In the genomic region with DNA sequence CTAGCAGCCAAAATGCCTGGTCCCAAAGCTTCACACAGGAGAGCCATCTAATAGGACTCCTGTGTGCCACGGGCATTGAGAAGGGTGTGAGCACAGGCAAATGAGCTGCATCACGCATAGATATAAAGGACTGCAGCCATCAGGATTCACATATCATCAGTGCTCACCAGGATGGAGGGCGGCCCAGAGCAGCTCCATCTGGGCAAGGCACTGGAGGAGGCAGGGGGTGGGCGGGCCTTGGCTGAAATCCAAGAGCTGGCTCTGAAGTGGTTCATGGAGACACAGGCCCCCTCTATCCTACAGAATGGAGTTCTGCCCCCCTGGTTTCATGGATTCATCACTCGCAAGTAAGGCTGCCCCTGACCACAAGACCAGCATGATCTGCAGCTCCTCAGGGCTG, we compare ENCODE assay signal across 9 mouse cellular contexts. TPM values are rescaled to one million over a fixed set of nuclear protein-coding genes. Genes with fewer than 3 reads are reported as not detected.
DNase-seq lines count a peak whose midpoint lies in the region; ATAC-seq and TF ChIP-seq lines count a peak whose summit lies in the region.
"Had no signal": no experiment of that assay in that cellular context is flagged by ENCODE, and none has a peak within 500 bp of the region (broad histone marks: within the 10 kb centered on the region; RNA-seq: fewer than 3 reads in every experiment).

No protein-coding gene starts in this region.

- ATAC-seq in frontal cortex, adult (ENCODE audit: low TSS enrichment): peak; percentile 62

- intact Hi-C loops in heart, postnatal 14 days (cut with DNase I): no loop called here
- intact Hi-C loops in left cerebral cortex, postnatal 10 days (cut with DNase I): loop anchor here (10.0 kb wide), 1 partner anchor 141 kb away; no protein-coding TSS in a partner anchor

- no peaks in the 10 kb centered on the region for H3K27me3 ChIP-seq in thymus, adult 2 months (ENCODE audit: control insufficient read depth, insufficient read depth, low read length)

- WGBS in thymus, adult 2 months: 88% methylated on average over 5 of the region's 5 CpGs

- peak; percentile 79 for DNase-seq in heart, adult 11 months
- DNase-seq in heart, postnatal 14 days: no peak
- peak; percentile 12 for DNase-seq in ZHBTc4 (ENCODE audit: low read depth, low spot score)
- peak; percentile 76 to 88 for DNase-seq in left cerebral cortex, postnatal 10 days (ENCODE audit: extremely low spot score in 1 of 2, low spot score in 2 of 2)
- DNase-seq in thymus, adult 2 months: no peak
- no peak for DNase-seq in heart, adult 8-10 months (ENCODE audit: low spot score)
- no peak for DNase-seq in adrenal gland, adult 18-20 months (ENCODE audit: low spot score in 2 of 2)

- no peak for TF ChIP-seq CTCF in thymus, adult 2 months (IDR thresholded peaks at IDR 0.05; ENCODE audit: borderline replicate concordance, control insufficient read depth, extremely low read depth, insufficient read depth, low read length, poor library complexity)

- no peak for TF ChIP-seq POLR2A in thymus, adult 2 months (IDR thresholded peaks at IDR 0.05; ENCODE audit: control insufficient read depth, extremely low read depth, insufficient read depth, low read length, poor library complexity)

- no peaks in the 10 kb centered on the region for H3K4me1 ChIP-seq in thymus, adult 2 months (replicated peaks; ENCODE audit: control insufficient read depth, insufficient read depth, low read length)

- no peak overlapping the region for H3K4me3 ChIP-seq in thymus, adult 2 months (ENCODE audit: control insufficient read depth, insufficient read depth, low read length)

- no peak overlapping the region for H3K27ac ChIP-seq in thymus, adult 2 months (ENCODE audit: control insufficient read depth, insufficient read depth, low read length)

- H3K36me3 ChIP-seq in thymus, adult 2 months (ENCODE audit: control insufficient read depth, insufficient read depth, low read length): no peaks in the 10 kb centered on the region

RNA-seq across cellular contexts. Expression of gene Sh2d7, which starts 4.8 kb away (rescaled TPM):
- total RNA-seq in heart, postnatal 14 days (2021): not detected
- total RNA-seq in left cerebral cortex, postnatal 10 days (2021): not detected
- 1.3 and 1.9 TPM in 2 replicates for polyA plus RNA-seq in thymus, adult 2 months (2012; rRNA removed)
- total RNA-seq in heart, adult 8-10 months (2022): not detected
- total RNA-seq in adrenal gland, adult 18-20 months (2021): not detected
- total RNA-seq: common myeloid progenitor, adult 5-6 weeks had no signal

RNA-seq across cellular contexts. Expression of gene Cib2, which starts 26.0 kb away (rescaled TPM):
- 1 to 10 TPM in 1 of 2 experiments, under 1 TPM in 1; 0.71 to 3.4 TPM for total RNA-seq in heart, postnatal 14 days (2021)
- total RNA-seq in left cerebral cortex, postnatal 10 days (2021): 10 to 100 TPM; 32.8 to 33.9 TPM
- 5.8 and 6.4 TPM in 2 replicates for polyA plus RNA-seq in thymus, adult 2 months (2012; rRNA removed)
- total RNA-seq in heart, adult 8-10 months (2022): 1 to 10 TPM; 1.2 to 2.3 (median 1.7) TPM
- total RNA-seq in adrenal gland, adult 18-20 months (2021): 100 to 1,000 TPM in 1 of 2 experiments, 10 to 100 TPM in 1; 53.0 to 105 TPM
- total RNA-seq: common myeloid progenitor, adult 5-6 weeks had no signal

RNA-seq across cellular contexts. Expression of gene Dmxl2, which starts 32.5 kb away (rescaled TPM):
- 10 to 100 TPM; 18.3 to 20.2 TPM for total RNA-seq in heart, postnatal 14 days (2021)
- 100 to 1,000 TPM; 194 to 204 TPM for total RNA-seq in left cerebral cortex, postnatal 10 days (2021)
- 0.89 and 1.0 TPM in 2 replicates for polyA plus RNA-seq in thymus, adult 2 months (2012; rRNA removed)
- total RNA-seq in heart, adult 8-10 months (2022): 10 to 100 TPM; 21.8 to 30.1 (median 27.1) TPM
- 10 to 100 TPM; 12.9 to 15.1 TPM for total RNA-seq in adrenal gland, adult 18-20 months (2021)

RNA-seq across cellular contexts. Expression of gene Idh3a, which starts 52.2 kb away (rescaled TPM):
- total RNA-seq in heart, postnatal 14 days (2021): 100 to 1,000 TPM; 581 to 585 TPM
- 100 to 1,000 TPM; 206 to 208 TPM for total RNA-seq in left cerebral cortex, postnatal 10 days (2021)
- polyA plus RNA-seq in thymus, adult 2 months (2012; rRNA removed): 44.6 and 50.1 TPM in 2 replicates
- 100 to 1,000 TPM; 519 to 556 (median 547) TPM for total RNA-seq in heart, adult 8-10 months (2022)
- 100 to 1,000 TPM; 269 to 484 TPM for total RNA-seq in adrenal gland, adult 18-20 months (2021)

Comparison
In these comparisons a context has a peak if more than half of its experiments do, and no peak if none do; other contexts are left out.
1. DNase-seq: peak in heart, adult 11 months (single experiment), ZHBTc4 (single experiment) and left cerebral cortex, postnatal 10 days (2 of 2); none in heart, postnatal 14 days (0 of 2), thymus, adult 2 months (single experiment), heart, adult 8-10 months (single experiment) and adrenal gland, adult 18-20 months (0 of 2).
2. RNA of gene Cib2, which starts 26.0 kb away (total RNA-seq): 53.0 to 105 TPM in adrenal gland, adult 18-20 months and 32.8 to 33.9 TPM in left cerebral cortex, postnatal 10 days; 0.71 to 3.4 TPM in heart, postnatal 14 days and 1.2 to 2.3 TPM in heart, adult 8-10 months; every median in the first group is over 4 times any median in the second.
3. RNA of gene Dmxl2, which starts 32.5 kb away (total RNA-seq): 194 to 204 TPM in left cerebral cortex, postnatal 10 days; 21.8 to 30.1 TPM in heart, adult 8-10 months, 18.3 to 20.2 TPM in heart, postnatal 14 days and 12.9 to 15.1 TPM in adrenal gland, adult 18-20 months; every median in the first group is over 4 times any median in the second.